Mouse (Mus musculus): ENCODE results near the gene Ets2. TPM values are rescaled to one million over a fixed set of nuclear protein-coding genes. Genes with fewer than 3 reads are reported as not detected.

Ets2 gene
- polyA plus RNA-seq, 1 experiment from 2014 or later = 12.1 TPM

- Histone ChIP-seq H3K4me1 (replicated peaks) (no peaks in the 10 kb centered on the region), H3K4me2 (replicated peaks) (no peak overlapping the region), H3K27ac (no peak overlapping the region), H3K9me3 (peaks cover 4% of the 10 kb centered on the region; the same call in 1 of the 2 replicates), H3K36me3 (peaks cover 81% of the 10 kb centered on the region), H3K27me3 (no peaks in the 10 kb centered on the region), H3K4me3 (replicated peaks) (no peak overlapping the region), H3K9ac (replicated peaks) (no peak overlapping the region)
- WGBS = 95% methylated on average over 6 of the region's 6 CpGs
- ATAC-seq = no peak
Measured at GRCm38 (mm10) chr16:95717631-95718030, 15.8 kb downstream of the Ets2 start.

GRCm38 (mm10) chr16:95718119-95718518, 16.2 kb downstream of the Ets2 start:
- Histone ChIP-seq H3K4me1 (replicated peaks) (no peaks in the 10 kb centered on the region), H3K9me3 (peaks cover 4% of the 10 kb centered on the region; the same call in 1 of the 2 replicates), H3K4me3 (replicated peaks) (no peak overlapping the region), H3K27ac (no peak overlapping the region), H3K27me3 (no peaks in the 10 kb centered on the region), H3K36me3 (peaks cover 80% of the 10 kb centered on the region), H3K4me2 (replicated peaks) (no peak overlapping the region), H3K9ac (replicated peaks) (no peak overlapping the region)
- 96% methylated on average over 4 of the region's 4 CpGs for WGBS
- ATAC-seq = no peak

GRCm38 (mm10) chr16:95720532-95720931, 18.7 kb downstream of the Ets2 start:
- Histone ChIP-seq H3K4me3 (replicated peaks) (no peak overlapping the region), H3K4me1 (replicated peaks) (no peaks in the 10 kb centered on the region), H3K27me3 (no peaks in the 10 kb centered on the region), H3K9me3 (peaks cover 4% of the 10 kb centered on the region; the same call in 1 of the 2 replicates), H3K27ac (no peak overlapping the region), H3K9ac (replicated peaks) (no peak overlapping the region), H3K4me2 (replicated peaks) (no peak overlapping the region), H3K36me3 (peaks cover 60% of the 10 kb centered on the region)
- ATAC-seq = no peak
- WGBS = 95% methylated on average over 8 of the region's 8 CpGs

- WGBS = 91% methylated on average over 2 of the region's 2 CpGs
- no peak for ATAC-seq
- H3K27me3 ChIP-seq = no peaks in the 10 kb centered on the region
- no peak overlapping the region for H3K9ac ChIP-seq (replicated peaks)
- peaks cover 4% of the 10 kb centered on the region; the same call in 1 of the 2 replicates for H3K9me3 ChIP-seq
- no peak overlapping the region for H3K27ac ChIP-seq
- peaks cover 24% of the 10 kb centered on the region for H3K36me3 ChIP-seq
- no peak overlapping the region for H3K4me2 ChIP-seq (replicated peaks)
- H3K4me3 ChIP-seq (replicated peaks) = no peak overlapping the region
- no peaks in the 10 kb centered on the region for H3K4me1 ChIP-seq (replicated peaks)
Measured at GRCm38 (mm10) chr16:95724251-95724650, 22.4 kb downstream of the Ets2 start.

GRCm38 (mm10) chr16:95724776-95725175, 22.9 kb downstream of the Ets2 start:
- H3K4me3 ChIP-seq (replicated peaks) = no peak overlapping the region
- ATAC-seq = no peak

GRCm38 (mm10) chr16:95726802-95727201, 24.9 kb downstream of the Ets2 start:
- Histone ChIP-seq H3K27ac (no peak overlapping the region), H3K9ac (replicated peaks) (no peak overlapping the region), H3K36me3 (0 out of 2 replicates have a peak, but pooled peaks cover 2% of the 10 kb centered on the region), H3K4me3 (replicated peaks) (no peak overlapping the region), H3K4me1 (replicated peaks) (no peaks in the 10 kb centered on the region), H3K9me3 (no peaks in the 10 kb centered on the region), H3K4me2 (replicated peaks) (no peak overlapping the region), H3K27me3 (no peaks in the 10 kb centered on the region)
- ATAC-seq = no peak
- WGBS = 94% methylated on average over 4 of the region's 4 CpGs

More at GRCm38 (mm10) chr16:95724776-95725175, 22.9 kb downstream of the Ets2 start:
- peaks cover 20% of the 10 kb centered on the region for H3K36me3 ChIP-seq
- H3K4me2 ChIP-seq (replicated peaks) = no peak overlapping the region
- peaks cover 4% of the 10 kb centered on the region; the same call in 1 of the 2 replicates for H3K9me3 ChIP-seq
- H3K4me1 ChIP-seq (replicated peaks) = no peaks in the 10 kb centered on the region
- no peak overlapping the region for H3K9ac ChIP-seq (replicated peaks)
- 78% methylated on average over 5 of the region's 5 CpGs for WGBS
- H3K27me3 ChIP-seq = no peaks in the 10 kb centered on the region
- H3K27ac ChIP-seq = no peak overlapping the region

- no peaks in the 10 kb centered on the region for H3K9me3 ChIP-seq
- no peak overlapping the region for H3K27ac ChIP-seq
- no peak for ATAC-seq
- H3K9ac ChIP-seq (replicated peaks) = no peak overlapping the region
- H3K4me1 ChIP-seq (replicated peaks) = no peaks in the 10 kb centered on the region
- H3K27me3 ChIP-seq = no peaks in the 10 kb centered on the region
- H3K4me2 ChIP-seq (replicated peaks) = no peak overlapping the region
- H3K4me3 ChIP-seq (replicated peaks) = no peak overlapping the region
- WGBS = 80% methylated on average over 10 of the region's 10 CpGs
- no peaks in the 10 kb centered on the region for H3K36me3 ChIP-seq
Measured at GRCm38 (mm10) chr16:95728453-95729435, 26.9 kb downstream of the Ets2 start.

- no peaks in the 10 kb centered on the region for H3K4me1 ChIP-seq (replicated peaks)
- ATAC-seq = no peak
- H3K4me3 ChIP-seq (replicated peaks) = no peak overlapping the region
- H3K27ac ChIP-seq = no peak overlapping the region
- H3K9ac ChIP-seq (replicated peaks) = no peak overlapping the region
- no peak overlapping the region for H3K4me2 ChIP-seq (replicated peaks)
- no peaks in the 10 kb centered on the region for H3K9me3 ChIP-seq
- no peaks in the 10 kb centered on the region for H3K36me3 ChIP-seq
- H3K27me3 ChIP-seq = no peaks in the 10 kb centered on the region
- 76% methylated on average over 6 of the region's 6 CpGs for WGBS
Measured at GRCm38 (mm10) chr16:95729775-95730174, 27.9 kb downstream of the Ets2 start.

GRCm38 (mm10) chr16:95734785-95735184, 32.9 kb downstream of the Ets2 start:
- Histone ChIP-seq H3K9ac (replicated peaks) (no peak overlapping the region), H3K4me2 (replicated peaks) (no peak overlapping the region), H3K27ac (no peak overlapping the region), H3K4me3 (replicated peaks) (no peak overlapping the region), H3K9me3 (no peaks in the 10 kb centered on the region), H3K4me1 (replicated peaks) (peaks cover 7% of the 10 kb centered on the region), H3K27me3 (no peaks in the 10 kb centered on the region), H3K36me3 (no peaks in the 10 kb centered on the region)
- WGBS = 47% methylated on average over 2 of the region's 2 CpGs
- no peak for ATAC-seq

- H3K4me2 ChIP-seq (replicated peaks) = no peak overlapping the region
- H3K9me3 ChIP-seq = no peaks in the 10 kb centered on the region
- H3K4me1 ChIP-seq (replicated peaks) = peaks cover 10% of the 10 kb centered on the region
- no peak overlapping the region for H3K9ac ChIP-seq (replicated peaks)
- no peak for ATAC-seq
- no peaks in the 10 kb centered on the region for H3K27me3 ChIP-seq
- H3K27ac ChIP-seq = no peak overlapping the region
- no peak overlapping the region for H3K4me3 ChIP-seq (replicated peaks)
- H3K36me3 ChIP-seq = no peaks in the 10 kb centered on the region
Measured at GRCm38 (mm10) chr16:95736059-95736458, 34.2 kb downstream of the Ets2 start.

GRCm38 (mm10) chr16:95736470-95736869, 34.6 kb downstream of the Ets2 start:
- no peaks in the 10 kb centered on the region for H3K9me3 ChIP-seq
- no peak overlapping the region for H3K9ac ChIP-seq (replicated peaks)
- H3K4me3 ChIP-seq (replicated peaks) = no peak overlapping the region
- no peak overlapping the region for H3K27ac ChIP-seq
- ATAC-seq = no peak
- peaks cover 10% of the 10 kb centered on the region for H3K4me1 ChIP-seq (replicated peaks)
- 82% methylated on average over 6 of the region's 6 CpGs for WGBS
- no peak overlapping the region for H3K4me2 ChIP-seq (replicated peaks)
- no peaks in the 10 kb centered on the region for H3K36me3 ChIP-seq
- H3K27me3 ChIP-seq = no peaks in the 10 kb centered on the region

GRCm38 (mm10) chr16:95739522-95739921, 37.6 kb downstream of the Ets2 start:
- Histone ChIP-seq H3K4me3 (replicated peaks) (no peak overlapping the region), H3K27ac (no peak overlapping the region), H3K4me1 (replicated peaks) (peaks cover 10% of the 10 kb centered on the region), H3K9ac (replicated peaks) (no peak overlapping the region), H3K36me3 (no peaks in the 10 kb centered on the region), H3K27me3 (no peaks in the 10 kb centered on the region), H3K9me3 (no peaks in the 10 kb centered on the region), H3K4me2 (replicated peaks) (no peak overlapping the region)
- ATAC-seq = peak; percentile 65
- WGBS = 41% methylated on average over 6 of the region's 6 CpGs
